ENCODE assay signal across 13 mouse cellular contexts in genomic region chr7:68266691-68267090, GRCm38 (mm10). TPM values are rescaled to one million over a fixed set of nuclear protein-coding genes. Genes with fewer than 3 reads are reported as not detected.
DNase-seq lines count a peak whose midpoint lies in the region; ATAC-seq and TF ChIP-seq lines count a peak whose summit lies in the region.
"Had no signal": no experiment of that assay in that cellular context is flagged by ENCODE, and none has a peak within 500 bp of the region (broad histone marks: within the 10 kb centered on the region; RNA-seq: fewer than 3 reads in every experiment).

No protein-coding gene starts in this region.

- no peaks in the 10 kb centered on the region for H3K9me3 ChIP-seq in hindbrain, embryonic 12.5 days (replicated peaks)
- H3K9me3 ChIP-seq: liver, embryonic 13.5 days; megakaryocyte, embryonic 14.5 days had no signal

- WGBS in hindbrain, embryonic 12.5 days: 25% methylated on average over 6 of the region's 6 CpGs

- H3K27me3 ChIP-seq in Patski: no peaks in the 10 kb centered on the region
- H3K27me3 ChIP-seq in hindbrain, embryonic 12.5 days: peaks cover 15% of the 10 kb centered on the region

- intact Hi-C loops in heart, postnatal 10 days (cut with DNase I): no loop called here
- intact Hi-C loops in heart, postnatal 25 days (cut with DNase I): no loop called here

- in situ Hi-C loops in Patski (cut with MboI; ENCODE audit: low pct_unique_long_range_greater_than_20kb): no loop called here

- POLR2A ChIA-PET in Patski (lab: Charles Lee): interaction anchor here (0.7 to 1.6 kb wide), 2 partner anchors 11 to 341 kb away, joined by 3 to 6 read pairs; no protein-coding TSS in a partner anchor

- CTCF ChIA-PET in Patski (lab: Charles Lee): interaction anchor here (1.1 kb wide), 1 partner anchor 44 kb away, joined by 3 read pairs; no protein-coding TSS in a partner anchor

- H3K4me3 ChIP-seq in hindbrain, embryonic 12.5 days: no peak overlapping the region
- H3K4me3 ChIP-seq: liver, embryonic 13.5 days; megakaryocyte, embryonic 14.5 days had no signal

- peaks cover 26% of the 10 kb centered on the region for H3K4me1 ChIP-seq in hindbrain, embryonic 12.5 days
- H3K4me1 ChIP-seq: liver, embryonic 13.5 days had no signal

- no peaks in the 10 kb centered on the region for H3K36me3 ChIP-seq in hindbrain, embryonic 12.5 days
- H3K36me3 ChIP-seq: liver, embryonic 13.5 days had no signal

- ATAC-seq in Patski: no peak
- 0 out of 2 replicates have a peak, but pooled peaks have one; percentile 9 for ATAC-seq in hindbrain, embryonic 12.5 days (ENCODE audit: low FRiP score)
- ATAC-seq in megakaryocyte progenitor cell, adult 5-6 weeks (replicated peaks; ENCODE audit: poor library complexity): no peak
- ATAC-seq: forebrain, embryonic 16.5 days had no signal

- H3K4me2 ChIP-seq in hindbrain, embryonic 12.5 days (replicated peaks): peak overlapping the region; percentile 22; the same call in 1 of the 2 replicates
- H3K4me2 ChIP-seq: liver, embryonic 13.5 days had no signal

- peak; percentile 44 to 51 for DNase-seq in heart, postnatal 10 days
- no peak for DNase-seq in heart, postnatal 25 days (ENCODE audit: low spot score)
- DNase-seq in 3134 (ENCODE audit: extremely low read depth, insufficient read length, low spot score) (peak; percentile 53), Patski (ENCODE audit: low read depth, low spot score) (peak; percentile 38)
- DNase-seq in layer of hippocampus, postnatal 10 days (ENCODE audit: low spot score in 2 of 2): no peak
- DNase-seq in T-cell, adult 2 months (ENCODE audit: low spot score): no peak
- DNase-seq: cerebellum, postnatal 36 days; liver, embryonic 13.5 days; thymus, adult 2 months had no signal

- peak overlapping the region; percentile 24 for H3K27ac ChIP-seq in hindbrain, embryonic 12.5 days
- H3K27ac ChIP-seq: liver, embryonic 13.5 days had no signal

- H3K9ac ChIP-seq in hindbrain, embryonic 12.5 days: no peak overlapping the region
- H3K9ac ChIP-seq: liver, embryonic 13.5 days had no signal

- TF ChIP-seq CTCF in Patski (IDR thresholded peaks at IDR 0.05): no peak

RNA-seq across cellular contexts. Expression of gene Pgpep1l, which starts 2.7 kb away (rescaled TPM):
- not detected for total RNA-seq in heart, postnatal 10 days (2021)
- not detected for total RNA-seq in heart, postnatal 25 days (2021)
- not detected for polyA plus RNA-seq in Patski (2021)
- not detected in 2 replicates for polyA plus RNA-seq in hindbrain, embryonic 12.5 days (2016; fragmentation: Nextera tagmentation; extraction: Ambion mirVana)
- 1 to 10 TPM in 1 of 2 experiments, under 1 TPM in 1; 0.60 to 1.7 TPM for total RNA-seq in layer of hippocampus, postnatal 10 days (2021)
- total RNA-seq in megakaryocyte progenitor cell, adult 5-6 weeks (2015): not detected in 2 replicates
- total RNA-seq in megakaryocyte progenitor cell, adult 5-6 weeks (2017): not detected in 2 replicates
- polyA plus RNA-seq: forebrain, embryonic 16.5 days; liver, embryonic 13.5 days had no signal

RNA-seq across cellular contexts. Expression of gene Fam169b, which starts 6.9 kb away (rescaled TPM):
- under 1 TPM; 0.17 to 0.55 TPM for total RNA-seq in heart, postnatal 10 days (2021)
- total RNA-seq in heart, postnatal 25 days (2021): under 1 TPM; 0.11 to 0.16 TPM
- polyA plus RNA-seq in Patski (2021): 0.40 TPM
- polyA plus RNA-seq in hindbrain, embryonic 12.5 days (2016; fragmentation: Nextera tagmentation; extraction: Ambion mirVana): 0.34 and 0.42 TPM in 2 replicates
- under 1 TPM; 0.27 to 0.89 TPM for total RNA-seq in layer of hippocampus, postnatal 10 days (2021)
- 0.20 and 0.94 TPM in 2 replicates for total RNA-seq in megakaryocyte progenitor cell, adult 5-6 weeks (2015)
- 0.20 and 0.21 TPM in 2 replicates for total RNA-seq in megakaryocyte progenitor cell, adult 5-6 weeks (2017)
- polyA plus RNA-seq: forebrain, embryonic 16.5 days had no signal

Comparison
In these comparisons a context has a peak if more than half of its experiments do, and no peak if none do; other contexts are left out.
1. DNase-seq: peak in heart, postnatal 10 days (2 of 2), 3134 (single experiment) and Patski (single experiment); none in heart, postnatal 25 days (single experiment), layer of hippocampus, postnatal 10 days (0 of 2) and T-cell, adult 2 months (single experiment).